Mouse (Mus musculus): ENCODE data around the gene Gm10153.
A peak's percentile ranks its signal among the peaks of the same experiment; 100 is the strongest.
"Not testable (repeated sequence)": the region's sequence is repeated elsewhere in the genome, so short reads cannot be mapped to it uniquely, and the experiment has no call there.

Gene Gm10153

DNA sequence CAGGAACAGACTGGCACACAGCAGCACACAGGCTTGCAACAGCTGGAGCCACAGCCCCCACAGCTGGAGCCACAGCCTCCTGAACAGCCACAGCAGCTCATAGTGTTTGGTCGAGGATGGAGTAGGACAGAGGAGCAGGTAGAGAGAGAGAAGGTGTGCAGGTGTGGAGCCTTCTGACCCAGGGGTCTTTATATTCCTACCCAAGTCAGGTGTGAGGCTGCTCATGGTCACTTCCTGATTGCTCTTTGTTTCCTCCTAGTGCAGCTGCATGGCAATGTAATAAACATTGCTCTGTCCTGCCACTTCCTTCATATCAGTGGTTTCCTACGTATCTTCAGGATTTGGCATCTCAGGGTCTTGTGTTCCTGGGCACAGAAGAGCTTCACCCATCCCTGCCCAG, at the start of gene Gm10153:
Gene Gm10153, minus strand, starts transcription at position 101 of the 400 bp plus-strand sequence.
- no peak for DNase-seq (ENCODE audit: low read depth)

DNA sequence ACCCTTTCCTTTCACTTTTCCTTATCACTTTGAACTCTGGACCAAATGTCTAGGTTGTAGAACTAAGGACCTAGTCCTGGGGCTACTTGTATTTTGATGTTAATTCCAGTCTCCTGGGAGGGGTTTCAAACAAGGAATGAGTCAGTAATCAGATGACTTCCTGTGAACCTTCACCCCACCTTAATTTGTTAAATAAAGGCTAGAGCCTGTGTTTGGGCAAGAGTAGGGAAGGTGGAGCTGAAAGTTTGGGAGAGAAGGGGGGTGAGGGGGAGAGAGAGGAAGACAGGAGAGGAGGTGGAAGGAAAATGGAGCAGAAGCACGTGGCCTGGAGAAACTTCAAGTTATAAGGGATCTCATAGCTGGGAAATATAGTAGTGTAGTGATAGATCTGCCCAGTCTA, 41.4 kb upstream of the Gm10153 start:
- no peak for DNase-seq (ENCODE audit: low read depth)

DNA sequence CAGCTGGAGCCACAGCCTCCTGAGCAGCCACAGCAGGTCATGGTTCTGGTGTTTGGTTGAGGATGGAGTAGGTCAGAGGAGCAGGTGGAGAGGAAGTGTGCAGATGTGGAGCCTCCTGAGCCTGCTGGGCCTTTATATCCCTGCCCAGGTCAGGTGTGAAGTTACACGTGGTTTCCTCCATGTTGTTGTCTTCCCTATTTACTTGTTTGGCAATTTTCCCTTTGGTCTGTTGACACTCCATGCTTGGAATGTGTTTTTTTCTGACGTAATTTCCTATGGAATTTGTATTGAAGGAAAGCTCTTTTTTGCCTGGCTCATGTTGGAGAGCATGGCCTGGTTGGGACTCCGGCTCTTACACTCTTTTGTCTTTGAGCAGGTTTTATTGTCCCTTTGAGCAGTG, 39.7 kb upstream of the Gm10153 start, which contains the start of gene Krtap5-5:
Gene Krtap5-5, minus strand, starts transcription at position 101 of the 400 bp plus-strand sequence.
- DNase-seq (ENCODE audit: low read depth) = not testable (repeated sequence)

DNA sequence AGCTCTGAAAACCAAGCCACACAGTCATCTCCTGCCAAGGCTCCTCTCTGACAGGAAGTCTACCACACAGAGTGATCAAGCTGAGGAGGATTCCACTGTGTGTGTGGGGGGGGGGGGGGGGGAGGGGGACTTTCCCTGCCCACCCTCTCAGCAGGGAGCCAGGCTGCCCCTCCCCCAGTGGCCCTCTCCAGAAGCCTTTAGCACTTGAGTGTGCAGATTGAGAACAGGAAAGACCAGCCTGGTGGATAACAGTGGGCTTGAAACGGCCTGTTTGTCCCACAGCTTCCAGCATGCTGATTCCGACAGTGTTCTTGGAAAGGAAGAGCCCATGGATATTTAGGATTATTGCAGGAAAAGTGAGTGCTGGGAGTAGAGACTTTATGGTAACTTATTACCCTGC, 34.3 kb upstream of the Gm10153 start:
- no peak for DNase-seq (ENCODE audit: low read depth)

DNA sequence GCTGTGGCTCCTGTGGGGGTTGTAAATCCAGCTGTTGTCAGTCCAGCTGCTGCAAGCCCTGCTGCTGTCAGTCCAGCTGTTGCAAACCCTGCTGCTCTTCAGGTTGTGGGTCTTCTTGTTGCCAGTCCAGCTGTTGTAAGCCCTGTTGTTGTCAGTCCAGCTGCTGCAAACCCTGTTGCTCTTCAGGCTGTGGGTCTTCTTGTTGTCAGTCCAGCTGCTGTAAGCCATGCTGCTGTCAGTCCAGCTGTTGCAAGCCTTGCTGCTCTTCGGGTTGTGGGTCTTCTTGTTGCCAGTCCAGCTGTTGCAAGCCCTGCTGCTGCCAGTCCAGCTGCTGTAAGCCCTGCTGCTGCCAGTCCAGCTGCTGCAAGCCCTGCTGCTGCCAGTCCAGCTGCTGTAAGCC, 21.9 kb upstream of the Gm10153 start:
- DNase-seq (ENCODE audit: low read depth) = not testable (repeated sequence)

DNA sequence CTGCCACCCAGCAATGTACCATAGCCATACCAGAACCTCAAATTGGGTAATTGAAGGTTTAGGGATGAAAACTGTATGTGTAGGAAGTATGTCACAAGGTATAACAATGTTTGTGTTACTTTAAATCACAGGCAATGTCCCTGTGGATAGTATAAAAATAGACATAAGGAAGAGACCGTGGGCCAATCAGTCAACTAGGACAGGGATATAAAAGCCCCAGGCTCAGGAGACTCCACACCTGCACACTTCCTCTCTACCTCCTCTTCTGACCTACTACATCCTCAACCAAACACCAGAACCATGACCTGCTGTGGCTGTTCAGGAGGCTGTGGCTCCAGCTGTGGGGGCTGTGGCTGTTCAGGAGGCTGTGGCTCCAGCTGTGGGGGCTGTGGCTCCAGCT, 21.4 kb upstream of the Gm10153 start, which contains the start of gene Gm7579:
Gene Gm7579, plus strand, starts transcription at position 301 of the 400 bp plus-strand sequence.
- no peak for DNase-seq (ENCODE audit: low read depth)

DNA sequence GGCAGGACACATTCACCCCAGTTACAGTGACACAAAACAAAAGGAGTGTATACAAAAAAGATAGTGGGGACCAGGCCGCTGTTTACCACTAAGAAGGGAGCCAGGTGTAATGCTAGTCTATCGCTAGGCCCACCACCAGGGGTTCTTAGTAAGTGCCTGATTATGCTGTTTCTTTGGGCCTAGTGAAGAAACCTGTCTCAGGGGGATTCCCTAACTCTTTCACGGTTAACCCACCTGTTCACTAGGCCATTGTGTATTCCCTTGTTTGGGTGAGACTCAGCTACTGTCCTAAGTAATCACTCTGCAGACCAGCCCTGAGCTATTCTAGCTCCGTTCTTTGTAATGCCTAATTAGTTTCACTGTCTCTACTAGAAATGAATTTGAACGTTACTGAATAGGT, 16.7 kb upstream of the Gm10153 start:
- DNase-seq (ENCODE audit: low read depth) = not testable (repeated sequence)

DNA sequence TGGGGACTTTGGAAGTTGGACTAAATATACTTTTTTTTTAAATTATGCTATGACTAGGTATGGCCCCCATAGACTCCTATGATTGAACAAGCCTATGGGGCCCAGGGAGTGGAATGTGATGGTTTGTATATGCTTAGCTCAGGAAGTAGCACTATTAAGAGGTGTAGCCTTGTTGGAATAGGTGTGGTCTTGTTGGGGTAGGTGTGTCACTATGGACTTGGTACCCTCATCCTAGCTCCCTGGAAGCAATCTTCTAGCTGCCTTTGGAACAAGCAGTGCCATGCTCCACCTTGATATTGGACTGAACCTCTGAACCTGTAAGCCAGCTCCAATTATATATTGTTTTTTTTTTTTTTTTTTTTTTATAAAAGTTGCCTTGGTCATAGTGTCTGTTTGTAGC, 15.3 kb upstream of the Gm10153 start:
- DNase-seq (ENCODE audit: low read depth) = no peak

DNA sequence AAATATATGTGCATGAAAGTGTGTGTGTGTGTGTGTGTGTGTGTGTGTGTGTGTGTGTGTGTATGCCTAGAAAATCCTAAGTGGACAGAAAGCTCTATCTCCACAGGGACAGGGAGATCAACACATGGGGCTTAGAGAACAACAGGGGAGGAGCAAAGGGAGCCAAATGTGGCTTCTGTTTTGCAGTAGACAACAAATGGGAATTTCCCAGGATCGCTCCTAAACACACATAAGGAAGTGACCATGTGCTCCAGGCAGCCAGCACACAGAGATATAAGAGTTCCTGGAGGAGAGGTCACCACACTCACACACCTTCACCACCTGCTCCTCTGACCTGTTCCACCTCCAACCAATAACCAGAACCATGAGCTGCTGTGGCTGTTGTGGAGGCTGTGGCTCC, 10.9 kb upstream of the Gm10153 start, which contains the start of gene Krtap5-3:
Gene Krtap5-3, plus strand, starts transcription at position 301 of the 400 bp plus-strand sequence.
- no peak for DNase-seq (ENCODE audit: low read depth)

DNA sequence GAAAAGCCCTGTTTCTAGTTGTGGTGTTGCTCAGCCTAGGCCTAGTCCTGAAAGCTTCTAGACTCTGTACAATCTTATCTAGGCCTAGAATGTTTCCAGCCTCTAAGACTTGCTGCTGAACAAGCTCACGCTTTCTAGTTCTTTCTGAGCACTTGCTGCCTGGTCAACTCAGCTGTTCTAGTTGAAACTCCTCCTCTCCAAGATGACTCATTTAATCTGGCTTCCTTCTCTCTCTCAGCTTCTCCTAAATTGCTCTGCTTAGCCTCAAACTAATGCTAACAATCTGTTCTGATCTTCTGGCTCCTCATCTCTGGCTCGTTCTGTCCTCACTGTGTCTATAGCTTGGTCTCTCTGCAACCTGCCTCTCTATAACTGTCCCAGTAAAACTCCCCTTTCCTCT, 8.6 kb upstream of the Gm10153 start:
- no peak for DNase-seq (ENCODE audit: low read depth)

DNA sequence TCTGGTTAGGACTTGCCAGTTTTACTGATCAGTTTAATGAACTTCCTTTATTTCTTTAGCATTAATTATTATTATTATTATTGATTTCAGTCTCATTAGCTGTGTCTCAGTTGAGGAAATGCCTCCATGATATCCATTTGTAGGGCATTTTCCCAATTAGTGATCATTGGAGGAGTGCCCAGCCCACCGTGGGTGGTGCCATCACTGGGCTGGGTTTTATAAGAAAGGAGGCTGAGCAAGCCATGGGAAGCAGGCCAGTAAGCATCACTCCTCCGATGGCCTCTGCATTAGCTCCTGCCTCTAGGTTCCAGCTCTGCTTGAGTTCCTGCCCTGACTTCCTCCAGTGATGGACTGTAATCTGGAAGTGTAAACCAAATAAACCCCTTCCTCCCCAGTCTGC, 2.0 kb downstream of the Gm10153 start:
- no peak for DNase-seq (ENCODE audit: low read depth)

DNA sequence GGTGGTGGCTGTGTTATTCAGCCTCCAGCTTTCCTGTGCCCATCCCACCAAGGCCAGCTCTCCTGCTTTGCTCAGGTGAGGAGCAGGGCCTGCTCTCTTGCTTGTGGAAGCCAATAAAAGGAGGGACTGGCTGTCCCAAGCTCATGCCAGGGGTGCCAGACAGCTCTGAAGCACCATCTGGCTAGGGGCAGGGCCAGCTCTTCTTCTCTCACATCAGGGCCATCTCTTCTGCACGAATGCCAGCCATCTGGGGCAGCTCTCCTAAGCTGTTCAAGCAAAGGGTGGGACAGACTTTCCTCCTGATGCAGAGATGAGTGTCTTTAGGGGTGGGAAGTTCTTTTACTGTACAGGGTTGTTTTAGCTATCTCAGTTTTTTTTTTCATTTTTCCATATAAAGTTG, 9.2 kb downstream of the Gm10153 start:
- no peak for DNase-seq (ENCODE audit: low read depth)

DNA sequence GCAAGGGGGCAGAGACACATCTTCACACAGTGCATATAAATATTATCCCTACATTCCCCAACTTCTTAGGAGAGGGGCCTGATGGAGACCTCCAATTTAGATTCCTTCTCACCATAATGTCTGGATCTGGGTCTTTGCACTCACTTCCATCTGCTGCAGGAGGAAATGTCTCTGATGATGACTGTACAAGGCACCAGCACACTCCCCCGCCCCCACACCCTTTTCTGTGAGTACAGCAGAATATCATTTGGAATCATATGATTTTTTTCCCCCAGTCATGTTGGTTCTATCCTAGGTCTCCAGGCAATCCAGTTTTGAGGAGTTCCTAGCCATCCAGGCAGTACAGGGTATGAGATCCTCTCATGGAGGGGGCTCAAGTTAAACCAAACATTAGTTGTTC, 11.5 kb downstream of the Gm10153 start:
- DNase-seq (ENCODE audit: low read depth) = no peak

DNA sequence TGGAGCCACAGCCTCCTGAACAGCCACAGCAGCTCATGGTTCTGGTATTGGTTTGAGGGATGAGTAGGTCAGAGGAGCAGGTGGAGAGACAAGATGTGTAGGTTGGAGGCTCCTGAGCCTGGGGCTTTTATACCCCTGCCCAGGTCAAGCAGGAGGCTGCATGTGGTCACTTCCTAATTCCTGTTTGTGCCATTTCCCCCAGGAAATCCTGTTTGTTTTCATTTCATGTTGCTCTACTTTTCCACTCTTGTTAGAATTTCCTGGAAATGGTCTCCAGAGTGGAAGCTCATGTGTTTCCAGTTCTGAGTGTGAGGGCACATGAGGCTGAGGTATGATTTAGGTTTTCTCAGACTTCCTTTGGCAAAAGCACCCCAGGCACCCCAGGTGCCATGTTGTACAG, 14.3 kb downstream of the Gm10153 start, which contains the start of gene Krtap5-2:
Gene Krtap5-2, minus strand, starts transcription at position 101 of the 400 bp plus-strand sequence.
- not testable (repeated sequence) for DNase-seq (ENCODE audit: low read depth)

DNA sequence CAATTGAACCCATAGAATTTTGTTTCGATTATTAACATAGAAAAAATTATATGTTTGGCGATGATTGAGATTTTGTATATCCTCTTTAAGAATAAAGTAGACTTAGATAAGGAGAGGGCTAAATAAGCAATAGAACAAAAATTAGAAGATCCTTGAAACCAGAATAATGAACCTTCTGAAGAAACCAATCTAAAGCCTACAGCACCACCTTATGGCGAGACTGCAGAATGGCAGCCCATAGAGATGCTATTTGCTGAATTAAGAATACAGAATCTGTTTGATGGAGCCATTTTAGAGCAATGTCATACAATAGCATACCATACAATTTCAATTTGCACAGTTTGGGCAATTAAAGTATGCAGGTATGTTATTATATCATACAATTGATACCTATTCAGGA, 20.4 kb downstream of the Gm10153 start:
- no peak for DNase-seq (ENCODE audit: low read depth)

DNA sequence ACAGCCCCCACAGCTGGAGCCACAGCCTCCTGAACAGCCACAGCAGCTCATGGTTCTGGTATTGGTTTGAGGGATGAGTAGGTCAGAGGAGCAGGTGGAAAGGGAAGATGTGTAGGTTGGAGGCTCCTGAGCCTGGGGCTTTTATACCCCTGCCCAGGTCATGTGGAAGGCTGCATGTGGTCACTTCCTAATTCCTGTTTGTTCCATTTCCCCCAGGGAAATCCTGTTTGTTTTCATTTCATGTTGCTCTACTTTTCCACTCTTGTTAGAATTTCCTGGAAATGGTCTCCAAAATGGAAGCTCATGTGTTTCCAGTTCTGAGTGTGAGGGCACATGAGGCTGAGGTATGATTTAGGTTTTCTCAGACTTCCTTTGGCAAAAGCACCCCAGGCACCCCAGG, 24.6 kb downstream of the Gm10153 start, which contains the start of gene Gm4553:
Gene Gm4553, minus strand, starts transcription at position 101 of the 400 bp plus-strand sequence.
- not testable (repeated sequence) for DNase-seq (ENCODE audit: low read depth)

DNA sequence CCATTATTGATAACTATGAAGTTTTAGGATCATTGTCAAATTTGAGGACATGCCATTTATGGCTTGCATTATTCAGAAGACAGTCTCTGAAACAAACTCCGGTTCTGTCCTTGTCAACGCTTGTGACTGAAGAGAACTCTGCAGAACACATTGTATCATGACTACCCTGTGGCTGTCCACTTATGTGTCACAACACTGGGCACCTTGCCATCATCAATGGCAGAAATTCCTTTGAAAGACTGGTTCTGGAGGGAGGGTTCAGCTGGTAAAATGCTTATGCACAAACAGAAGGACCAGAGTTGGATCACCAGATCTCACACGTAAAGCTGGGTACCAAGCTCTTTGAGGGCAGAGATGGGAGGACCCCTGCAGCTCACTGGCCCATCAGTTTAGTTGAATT, 30.8 kb downstream of the Gm10153 start:
- DNase-seq (ENCODE audit: low read depth) = no peak

DNA sequence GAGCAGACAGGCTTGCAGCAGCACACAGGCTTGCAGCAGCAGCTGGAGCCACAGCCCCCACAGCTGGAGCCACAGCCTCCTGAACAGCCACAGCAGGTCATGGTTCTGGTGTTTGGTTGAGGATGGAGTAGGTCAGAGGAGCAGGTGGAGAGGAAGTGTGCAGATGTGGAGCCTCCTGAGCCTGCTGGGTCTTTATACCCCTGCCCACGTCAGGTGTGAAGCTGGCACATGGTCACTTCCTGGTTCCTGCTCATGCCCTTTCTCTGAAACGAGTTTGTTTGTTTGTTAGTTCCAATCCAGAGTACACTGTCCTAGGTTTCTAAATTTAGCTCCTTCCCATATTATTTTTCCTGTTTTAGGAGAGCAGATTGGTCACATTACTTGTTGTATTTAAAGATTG, 33.2 kb downstream of the Gm10153 start, which contains the start of gene Gm29735:
Gene Gm29735, minus strand, starts transcription at position 101 of the 400 bp plus-strand sequence.
- not testable (repeated sequence) for DNase-seq (ENCODE audit: low read depth)

DNA sequence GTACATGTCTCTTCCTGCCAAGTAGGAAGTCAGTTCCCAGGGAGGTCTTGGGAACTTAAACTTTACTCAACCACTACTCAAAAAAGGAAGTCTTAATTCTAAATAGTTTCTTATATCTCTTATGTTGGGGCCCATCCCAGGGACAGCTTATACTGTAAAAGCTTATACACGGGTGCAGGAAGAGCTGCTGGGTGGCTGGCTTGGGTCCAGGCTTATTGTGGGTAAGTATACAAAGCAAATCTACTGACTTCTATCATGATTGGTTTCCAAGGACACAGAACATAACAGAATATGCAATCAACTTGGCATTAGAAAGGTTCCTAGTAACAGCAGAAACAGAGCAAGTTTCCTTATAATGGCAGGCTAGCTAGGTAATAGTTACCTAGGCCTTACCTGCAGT, 34.9 kb downstream of the Gm10153 start:
- DNase-seq (ENCODE audit: low read depth) = no peak

DNA sequence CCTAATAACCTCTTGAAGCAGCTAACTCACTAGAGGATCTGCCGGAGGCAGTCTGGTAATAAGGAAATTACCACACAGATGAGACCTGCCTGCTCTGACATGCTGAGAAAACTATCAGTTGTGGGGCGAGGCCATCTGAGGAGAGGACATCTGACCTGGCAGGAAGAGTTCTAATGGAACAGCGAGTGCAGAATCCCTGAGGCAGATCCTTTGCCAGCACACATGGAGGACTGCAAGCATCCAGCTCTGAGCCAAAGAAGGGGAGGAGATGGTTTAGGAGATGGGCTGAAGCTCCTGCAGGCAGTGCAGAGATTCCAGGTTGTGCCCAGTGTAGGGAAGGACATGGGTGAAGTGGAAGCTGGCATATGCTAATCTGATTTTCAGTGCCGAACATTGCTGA, 38.0 kb downstream of the Gm10153 start:
- DNase-seq (ENCODE audit: low read depth) = no peak

DNA sequence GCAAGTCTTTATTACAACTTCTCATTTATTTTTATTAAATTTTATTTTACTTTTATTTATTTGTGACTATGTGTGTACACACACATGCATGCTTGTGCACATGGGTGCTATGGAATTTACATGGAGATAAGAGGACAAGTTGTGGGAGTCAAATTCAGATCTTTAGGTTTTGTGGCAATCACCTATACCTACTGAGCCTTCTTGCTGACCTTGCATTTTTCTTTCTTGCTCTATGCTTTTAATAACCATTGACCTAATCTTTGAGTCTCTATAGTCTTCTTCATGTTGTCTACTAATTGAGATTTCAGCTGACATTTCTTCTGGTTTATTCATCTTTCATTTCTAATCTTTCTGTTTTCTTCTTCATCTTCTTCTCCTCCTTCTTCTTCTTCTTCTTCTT, 41.6 kb downstream of the Gm10153 start:
- DNase-seq (ENCODE audit: low read depth) = no peak

DNA sequence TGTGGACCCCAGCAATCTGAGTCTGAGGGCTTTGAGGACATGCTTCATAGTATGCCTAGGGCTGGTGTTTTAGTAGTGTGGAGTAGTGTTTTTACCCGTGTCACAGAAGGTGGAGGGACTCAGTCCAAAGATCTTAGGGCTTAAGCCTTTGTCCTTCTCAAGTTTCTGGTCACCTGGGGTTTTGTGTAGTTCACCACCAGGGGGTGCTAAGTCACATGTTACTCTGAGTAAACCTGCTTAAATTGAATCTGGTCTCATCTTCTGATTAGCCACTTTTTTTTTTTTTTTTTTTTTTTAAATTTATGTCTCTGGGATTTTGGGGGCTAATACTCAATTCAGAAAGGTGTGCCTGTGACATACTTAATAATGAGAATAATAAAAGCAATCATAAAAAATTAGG, 44.2 kb downstream of the Gm10153 start:
- peak; percentile 3 for DNase-seq (ENCODE audit: low read depth)

DNA sequence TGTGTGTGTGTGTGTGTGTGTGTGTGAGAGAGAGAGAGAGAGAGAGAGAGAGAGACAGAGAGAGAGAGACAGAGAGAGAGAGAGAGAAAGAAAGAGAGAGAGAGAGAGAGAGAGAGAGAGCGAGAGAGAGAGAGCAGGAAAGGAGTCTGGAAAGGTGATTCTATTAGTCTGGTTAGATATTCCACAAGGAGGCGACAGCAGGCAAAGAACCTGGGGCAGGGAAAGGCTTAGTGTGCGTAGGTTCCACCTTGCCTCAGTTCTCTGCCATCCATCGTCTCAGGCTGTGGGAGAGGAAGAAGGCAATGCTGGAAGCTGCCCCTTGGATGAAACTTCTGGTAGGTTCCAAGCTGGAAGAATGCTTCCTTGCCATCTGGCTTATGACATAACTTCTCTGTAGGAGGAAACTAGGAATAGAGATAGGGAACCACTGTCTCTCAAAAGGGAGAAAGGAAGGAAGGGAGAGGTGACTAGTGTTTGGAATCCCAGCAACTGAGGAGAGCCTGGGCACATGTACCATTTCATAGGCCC, 44.7 kb downstream of the Gm10153 start:
- no peak for DNase-seq (ENCODE audit: low read depth)

DNA sequence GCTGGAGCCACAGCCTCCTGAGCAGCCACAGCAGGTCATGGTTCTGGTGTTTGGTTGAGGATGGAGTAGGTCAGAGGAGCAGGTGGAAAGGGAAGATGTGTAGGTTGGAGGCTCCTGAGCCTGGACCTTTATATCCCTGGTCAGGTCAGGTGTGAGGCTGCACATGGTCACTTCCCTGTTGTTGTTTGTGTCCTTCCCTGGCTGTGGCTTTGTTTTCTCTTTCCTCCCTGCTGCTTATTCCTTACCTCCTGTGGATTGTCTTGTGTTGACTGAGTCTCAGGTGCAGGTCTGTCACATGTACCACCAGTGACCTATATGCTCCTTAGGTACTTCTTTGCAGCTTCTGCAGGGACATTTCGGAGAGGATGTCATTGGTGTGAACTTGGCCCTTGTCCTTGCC, 45.7 kb downstream of the Gm10153 start, which contains the start of gene Gm45337:
Gene Gm45337, minus strand, starts transcription at position 101 of the 400 bp plus-strand sequence.
- DNase-seq (ENCODE audit: low read depth) = no peak
